Mouse (Mus musculus) olfactory bulb, adult 2 months (tissue): ENCODE results near the gene Ubash3b.

Source experiments
- CTCF ChIP-seq: fragments of 200-500 bp; IDR thresholded peaks from 2 replicates; pipeline ENCODE4 v1.5.1; 2012; ENCODE audit warnings: low read depth, mild to moderate bottlenecking, low read length, moderate library complexity; ENCODE audit not compliant: insufficient read depth
- POLR2A ChIP-seq: fragments of 200-500 bp; IDR thresholded peaks from 2 replicates; pipeline ENCODE4 v1.6.1; 2012; ENCODE audit warnings: mild to moderate bottlenecking, low read depth, low read length, moderate library complexity; ENCODE audit not compliant: insufficient read depth

- TF ChIP-seq CTCF (no peak), POLR2A (no peak)
Measured at GRCm38 (mm10) chr9:41069509-41069908, 92.0 kb downstream of the Ubash3b start.
